Mouse (Mus musculus) stomach, embryonic 15.5 days (tissue): ENCODE measurements around the gene Olfr434. TPM values are rescaled to one million over a fixed set of nuclear protein-coding genes. Genes with fewer than 3 reads are reported as not detected.

ENCODE experiments used
- ATAC-seq: fragments of 200-750 bp; cut with Nextera tagmentation; 2 replicates; pipeline ENCODE4 v1.8.0; 2017; ENCODE audit warnings: low read depth, moderate number of reproducible peaks, moderate TSS enrichment; ENCODE audit not compliant: insufficient read depth, low FRiP score
- H3K27ac ChIP-seq: fragments of 300-500 bp; sonication (generic); 2 replicates; pipeline ENCODE4 v1.5.1; 2015; ENCODE audit warnings: mild to moderate bottlenecking, inconsistent platforms
- H3K27me3 ChIP-seq: fragments of 300-500 bp; sonication (generic); replicated peaks from 2 replicates; pipeline ENCODE4 v1.6.1; 2015; ENCODE audit warnings: inconsistent platforms
- H3K36me3 ChIP-seq: fragments of 300-500 bp; sonication (generic); 2 replicates; pipeline ENCODE4 v1.6.1; 2015; ENCODE audit warnings: inconsistent platforms
- H3K4me1 ChIP-seq: fragments of 300-500 bp; sonication (generic); 2 replicates; pipeline ENCODE4 v1.6.1; 2015; ENCODE audit warnings: inconsistent platforms
- H3K4me2 ChIP-seq: fragments of 300-500 bp; sonication (generic); 2 replicates; pipeline ENCODE4 v1.6.1; 2015; ENCODE audit warnings: mild to moderate bottlenecking, inconsistent platforms
- H3K4me3 ChIP-seq: fragments of 300-500 bp; sonication (generic); replicated peaks from 2 replicates; pipeline ENCODE4 v1.5.1; 2015; ENCODE audit warnings: inconsistent platforms
- H3K9ac ChIP-seq: fragments of 300-500 bp; sonication (generic); 2 replicates; pipeline ENCODE4 v1.6.1; 2015; ENCODE audit warnings: inconsistent platforms
- H3K9me3 ChIP-seq: fragments of 300-500 bp; sonication (generic); 2 replicates; pipeline ENCODE4 v1.6.1; 2016; ENCODE audit warnings: inconsistent platforms
- WGBS: fragments of 180-500 bp; shearing (Covaris S2); methylation state at CpG from one replicate; pipeline ENCODE4 v1.1.7; 2015; 5-methylcytosine and 5-hydroxymethylcytosine counted together
- polyA plus RNA-seq: library from polyadenylated mRNA; unstranded; fragments of >200 nt; fragmentation: Nextera tagmentation; extraction: Ambion mirVana; gene quantifications from 2 replicates; pipeline ENCODE4 v1.2.1, GENCODE M21; 2015

The Olfr434 gene
- polyA plus RNA-seq, 1 experiment from 2014 or later: not detected

- no peaks in the 10 kb centered on the region for H3K4me1 ChIP-seq
- WGBS: 54% methylated on average over 3 of the region's 3 CpGs
- no peak overlapping the region for H3K4me3 ChIP-seq
- H3K27ac ChIP-seq: no peak overlapping the region
- H3K27me3 ChIP-seq: no peaks in the 10 kb centered on the region
- no peak overlapping the region for H3K9ac ChIP-seq
- H3K4me2 ChIP-seq: no peak overlapping the region
- no peaks in the 10 kb centered on the region for H3K36me3 ChIP-seq
- no peak for ATAC-seq
- no peaks in the 10 kb centered on the region for H3K9me3 ChIP-seq
Measured at GRCm38 (mm10) chr6:43247396-43247795, 34.6 kb downstream of the Olfr434 start.

- H3K4me2 ChIP-seq: no peak overlapping the region
- no peak for ATAC-seq
- H3K27ac ChIP-seq: no peak overlapping the region
- no peaks in the 10 kb centered on the region for H3K27me3 ChIP-seq
- H3K9me3 ChIP-seq: no peaks in the 10 kb centered on the region
- H3K4me1 ChIP-seq: no peaks in the 10 kb centered on the region
- WGBS: 73% methylated on average over 1 of the region's 1 CpGs
- no peak overlapping the region for H3K4me3 ChIP-seq
- H3K9ac ChIP-seq: no peak overlapping the region
- H3K36me3 ChIP-seq: no peaks in the 10 kb centered on the region
Measured at GRCm38 (mm10) chr6:43252994-43253393, 40.2 kb downstream of the Olfr434 start.

- H3K4me2 ChIP-seq: no peak overlapping the region
- H3K9ac ChIP-seq: no peak overlapping the region
- H3K36me3 ChIP-seq: no peaks in the 10 kb centered on the region
- H3K9me3 ChIP-seq: no peaks in the 10 kb centered on the region
- H3K4me1 ChIP-seq: no peaks in the 10 kb centered on the region
- ATAC-seq: no peak
- no peaks in the 10 kb centered on the region for H3K27me3 ChIP-seq
- H3K27ac ChIP-seq: no peak overlapping the region
- 60% methylated on average over 7 of the region's 7 CpGs for WGBS
- H3K4me3 ChIP-seq: no peak overlapping the region
Measured at GRCm38 (mm10) chr6:43254193-43254926, 41.5 kb downstream of the Olfr434 start.

- 57% methylated on average over 2 of the region's 2 CpGs for WGBS
- Histone ChIP-seq H3K27ac (no peak overlapping the region), H3K4me3 (no peak overlapping the region), H3K27me3 (no peaks in the 10 kb centered on the region), H3K36me3 (no peaks in the 10 kb centered on the region), H3K9me3 (no peaks in the 10 kb centered on the region), H3K4me2 (no peak overlapping the region), H3K9ac (no peak overlapping the region), H3K4me1 (no peaks in the 10 kb centered on the region)
- no peak for ATAC-seq
Measured at GRCm38 (mm10) chr6:43260756-43261155, 47.9 kb downstream of the Olfr434 start.

DNA sequence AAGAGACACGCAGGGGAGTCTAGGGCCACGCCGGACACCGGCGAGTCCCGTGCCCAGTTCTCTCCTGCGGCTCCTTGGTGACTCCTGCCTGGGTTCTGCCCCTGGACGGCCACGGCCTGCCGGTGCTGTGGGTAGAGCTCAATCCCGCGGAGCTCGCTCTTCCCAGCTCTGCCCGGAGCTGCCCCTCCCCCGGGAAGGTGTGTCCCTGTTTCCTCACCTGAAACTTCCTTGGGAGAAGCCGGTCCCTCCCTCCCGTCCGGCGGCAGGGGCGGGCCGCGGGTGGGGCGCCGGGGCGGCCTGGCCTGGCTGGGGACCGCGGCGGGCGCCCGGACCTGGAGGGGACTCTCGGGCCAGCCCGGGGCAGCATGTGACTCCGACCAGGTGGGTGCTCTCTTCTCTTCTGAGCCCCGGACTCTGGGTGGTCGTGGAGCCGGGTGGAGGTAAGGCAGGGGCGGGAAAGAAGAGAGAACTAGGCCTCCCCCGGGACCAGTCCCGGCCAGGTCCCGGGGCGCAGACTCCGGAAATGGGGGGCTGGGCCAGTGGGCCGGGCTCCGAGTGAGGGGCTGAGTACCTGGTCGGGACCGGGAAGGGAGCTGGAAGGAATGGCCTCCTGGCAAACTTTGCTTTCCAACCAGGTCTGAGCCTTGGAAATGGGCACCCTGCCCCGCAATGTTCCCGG, 52.7 kb downstream of the Olfr434 start, which contains the start of gene Arhgef5:
TSS of gene Arhgef5 (plus strand) at position 220 of the 679 bp plus-strand sequence.
- Histone ChIP-seq H3K4me2 (peak within 1 kb of the TSS; percentile 76), H3K9me3 (no peaks in the 10 kb centered on the region), H3K9ac (peak within 1 kb of the TSS; percentile 40), H3K4me3 (peak within 1 kb of the TSS; percentile 68), H3K27me3 (no peaks in the 10 kb centered on the region), H3K4me1 (no peaks in the 10 kb centered on the region), H3K27ac (peak within 1 kb of the TSS; percentile 74), H3K36me3 (no peaks in the 10 kb centered on the region)
- WGBS: under 1% methylated on average over 48 of the region's 48 CpGs
- peak; percentile 93 for ATAC-seq

DNA sequence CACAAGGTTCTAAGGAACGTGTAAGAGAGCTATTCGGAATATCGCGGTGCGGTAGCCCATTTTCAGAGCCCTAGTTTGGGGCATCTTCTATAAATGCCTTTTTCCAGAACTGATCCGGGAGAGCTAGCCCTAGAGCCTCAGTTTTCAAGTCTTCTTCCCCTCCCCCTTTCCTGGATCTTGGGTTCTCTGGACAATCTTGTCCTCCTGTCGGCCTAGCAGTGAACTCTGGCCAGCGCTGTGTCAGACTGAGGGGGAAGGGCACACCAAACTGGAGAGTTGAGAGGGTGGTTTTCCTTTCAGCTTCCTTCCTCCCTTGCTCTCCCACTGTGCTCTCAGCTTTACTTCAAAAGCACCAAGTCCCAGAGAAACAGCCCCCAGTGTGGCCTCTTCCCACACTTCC, 53.5 kb downstream of the Olfr434 start:
- Histone ChIP-seq H3K36me3 (no peaks in the 10 kb centered on the region), H3K4me1 (no peaks in the 10 kb centered on the region), H3K9ac (peak overlapping the region; percentile 40; the same call in 1 of the 2 replicates), H3K4me2 (peak overlapping the region; percentile 76), H3K4me3 (peak overlapping the region; percentile 68), H3K27me3 (no peaks in the 10 kb centered on the region), H3K9me3 (no peaks in the 10 kb centered on the region), H3K27ac (peak overlapping the region; percentile 74)
- no peak for ATAC-seq
- 5% methylated on average over 8 of the region's 8 CpGs for WGBS

Other genes with a start within 250 kb of the Olfr434 start
- gene Olfr441, start 106.7 kb upstream of the Olfr434 start, polyA plus RNA-seq: not detected in 2 replicates
- gene Olfr237-ps1, start 66.5 kb upstream of the Olfr434 start, polyA plus RNA-seq: not detected in 2 replicates
- not detected in 2 replicates for gene Olfr437, start 49.7 kb upstream of the Olfr434 start, polyA plus RNA-seq
- not detected in 2 replicates for gene Olfr13, start 40.9 kb upstream of the Olfr434 start, polyA plus RNA-seq
- gene Olfr435, start 15.9 kb upstream of the Olfr434 start, polyA plus RNA-seq: not detected in 2 replicates
- gene Olfr47, start 18.5 kb downstream of the Olfr434 start, polyA plus RNA-seq: not detected in 2 replicates
- 17.1 and 18.4 TPM in 2 replicates for gene Arhgef5, start 52.6 kb downstream of the Olfr434 start, polyA plus RNA-seq
- gene Nobox, start 96.5 kb downstream of the Olfr434 start, polyA plus RNA-seq: 0.06 TPM in 1 of 2 replicates, not detected in the other